Mouse (Mus musculus): ENCODE data around the gene Zic2.

DNA sequence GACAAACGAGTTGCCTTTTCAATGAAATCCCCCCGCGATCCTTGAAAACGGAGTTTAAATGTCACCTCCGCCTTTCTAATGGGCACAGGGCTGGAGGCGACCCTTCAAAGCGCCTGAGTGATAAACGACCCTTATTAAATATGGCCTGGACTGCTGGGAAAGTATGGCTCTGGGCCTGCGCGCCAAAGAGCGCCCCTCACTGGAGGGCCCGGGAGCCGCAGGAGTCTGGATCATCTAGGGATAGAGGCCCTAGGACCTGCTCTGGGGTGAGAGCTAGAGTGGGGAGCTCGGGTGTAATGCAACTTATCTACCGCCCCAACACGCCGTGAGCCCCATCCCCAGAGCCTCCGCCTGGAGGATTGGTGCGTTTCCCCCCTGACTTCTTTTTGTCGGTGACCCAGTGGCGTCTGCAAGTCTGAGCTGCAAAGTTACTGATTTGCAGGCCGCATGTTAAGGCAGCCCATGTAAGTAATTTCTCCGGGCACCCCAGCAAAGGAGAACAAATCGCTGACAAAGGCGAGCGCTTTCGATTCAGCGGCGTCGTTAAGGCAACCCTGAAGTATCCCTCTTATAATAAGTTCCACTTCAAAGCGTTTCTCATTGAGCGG lies 21.7 kb upstream of the Zic2 start:
- no peak for TF ChIP-seq POLR2A (IDR thresholded peaks at IDR 0.05; ENCODE audit: extremely low read depth, insufficient read depth, low read length)
- TF ChIP-seq CTCF (IDR thresholded peaks at IDR 0.05; ENCODE audit: low read depth, low read length): no peak
